Mouse (Mus musculus): ENCODE data around the gene Nup133. TPM values are rescaled to one million over a fixed set of nuclear protein-coding genes. Genes with fewer than 3 reads are reported as not detected.

Nup133 gene
- total and polyA plus RNA-seq, 2 experiments = 3.1 to 5.4 TPM

DNA sequence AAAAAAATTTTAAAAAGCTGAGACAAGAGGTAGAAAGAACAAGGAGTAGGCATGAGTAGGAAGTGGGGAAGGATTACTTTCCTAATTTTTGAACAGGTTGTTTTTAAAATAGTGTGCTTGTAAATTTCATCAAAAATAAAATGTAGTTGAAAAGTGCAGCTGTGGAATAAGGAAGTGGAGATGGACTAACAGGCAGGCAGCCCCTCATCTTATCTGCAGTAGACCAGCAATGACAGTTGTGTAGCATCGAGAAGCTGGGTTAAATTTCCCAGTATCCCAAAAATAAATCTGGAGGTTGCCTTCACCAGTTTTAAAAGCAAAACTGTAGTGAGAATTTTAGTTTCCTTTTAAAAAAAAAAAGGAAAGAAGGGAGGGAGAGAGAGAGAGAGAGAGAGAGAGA is 94.8 kb downstream of the Nup133 start:
- Histone ChIP-seq H3K36me3 (ENCODE audit: control insufficient read depth, insufficient read depth, low read length) (no peaks in the 10 kb centered on the region), H3K4me3 (ENCODE audit: insufficient read depth, low read depth, low read length) (no peak overlapping the region), H3K27me3 (ENCODE audit: control insufficient read depth, insufficient read depth, low read length) (no peaks in the 10 kb centered on the region), H3K27ac (replicated peaks; ENCODE audit: insufficient read depth, low read depth, low read length) (no peak overlapping the region), H3K9ac (ENCODE audit: low read depth, low read length) (no peak overlapping the region), H3K79me2 (ENCODE audit: control insufficient read depth, insufficient read depth, low read length) (no peaks in the 10 kb centered on the region), H3K4me1 (ENCODE audit: control insufficient read depth, insufficient read depth, low read length) (0 out of 2 replicates have a peak, but pooled peaks cover 4% of the 10 kb centered on the region)
- DNase-seq (ENCODE audit: extremely low read depth, low read depth, low spot score) = no peak
- TF ChIP-seq CTCF (IDR thresholded peaks at IDR 0.05; ENCODE audit: low read depth, low read length) (no peak), POLR2A (IDR thresholded peaks at IDR 0.05; ENCODE audit: extremely low read depth, insufficient read depth, low read length) (no peak)
- WGBS = 87% methylated on average over 1 of the region's 1 CpGs

GRCm38 (mm10) chr8:123851590-123851989 is 97.5 kb downstream of the Nup133 start:
- no peaks in the 10 kb centered on the region for H3K27me3 ChIP-seq (ENCODE audit: control insufficient read depth, insufficient read depth, low read length)
- H3K27ac ChIP-seq (replicated peaks; ENCODE audit: insufficient read depth, low read depth, low read length) = no peak overlapping the region
- no peak overlapping the region for H3K4me3 ChIP-seq (ENCODE audit: insufficient read depth, low read depth, low read length)
- TF ChIP-seq CTCF (IDR thresholded peaks at IDR 0.05; ENCODE audit: low read depth, low read length) (no peak), POLR2A (IDR thresholded peaks at IDR 0.05; ENCODE audit: extremely low read depth, insufficient read depth, low read length) (no peak)
- DNase-seq (ENCODE audit: extremely low read depth, low read depth, low spot score) = no peak
- 78% methylated on average over 5 of the region's 5 CpGs for WGBS
- H3K4me1 ChIP-seq (ENCODE audit: control insufficient read depth, insufficient read depth, low read length) = no peaks in the 10 kb centered on the region
- H3K36me3 ChIP-seq (ENCODE audit: control insufficient read depth, insufficient read depth, low read length) = no peaks in the 10 kb centered on the region
- H3K79me2 ChIP-seq (ENCODE audit: control insufficient read depth, insufficient read depth, low read length) = no peaks in the 10 kb centered on the region
- H3K9ac ChIP-seq (ENCODE audit: low read depth, low read length) = no peak overlapping the region

GRCm38 (mm10) chr8:123849352-123849751 is 99.7 kb downstream of the Nup133 start:
- no peaks in the 10 kb centered on the region for H3K79me2 ChIP-seq (ENCODE audit: control insufficient read depth, insufficient read depth, low read length)
- no peak overlapping the region for H3K9ac ChIP-seq (ENCODE audit: low read depth, low read length)
- DNase-seq (ENCODE audit: extremely low read depth, low read depth, low spot score) = no peak
- H3K4me3 ChIP-seq (ENCODE audit: insufficient read depth, low read depth, low read length) = no peak overlapping the region
- H3K36me3 ChIP-seq (ENCODE audit: control insufficient read depth, insufficient read depth, low read length) = no peaks in the 10 kb centered on the region
- H3K4me1 ChIP-seq (ENCODE audit: control insufficient read depth, insufficient read depth, low read length) = no peaks in the 10 kb centered on the region
- 88% methylated on average over 4 of the region's 4 CpGs for WGBS
- TF ChIP-seq POLR2A (IDR thresholded peaks at IDR 0.05; ENCODE audit: extremely low read depth, insufficient read depth, low read length) (no peak), CTCF (IDR thresholded peaks at IDR 0.05; ENCODE audit: low read depth, low read length) (no peak)
- no peak overlapping the region for H3K27ac ChIP-seq (replicated peaks; ENCODE audit: insufficient read depth, low read depth, low read length)
- H3K27me3 ChIP-seq (ENCODE audit: control insufficient read depth, insufficient read depth, low read length) = no peaks in the 10 kb centered on the region

DNA sequence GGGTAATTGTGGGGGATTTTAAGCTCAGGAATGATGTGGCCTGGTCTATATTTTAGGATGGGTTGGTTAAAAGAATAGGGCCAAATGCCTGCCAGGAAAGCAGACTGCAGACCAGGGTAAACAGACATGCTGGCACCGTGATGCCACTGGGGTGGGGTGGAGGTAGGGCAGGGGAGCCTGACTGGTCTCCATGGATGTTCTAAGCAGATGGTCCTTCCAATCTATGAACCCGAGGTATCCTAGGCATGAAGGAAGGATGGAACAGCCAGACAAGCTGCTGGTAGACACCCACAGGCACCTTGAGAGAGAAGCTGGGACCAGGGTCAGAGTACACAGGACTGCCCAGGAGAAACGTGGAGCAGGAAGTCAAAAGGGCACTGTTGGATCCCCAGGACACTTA is 101.5 kb downstream of the Nup133 start:
- Histone ChIP-seq H3K9ac (ENCODE audit: low read depth, low read length) (no peak overlapping the region), H3K27ac (replicated peaks; ENCODE audit: insufficient read depth, low read depth, low read length) (no peak overlapping the region), H3K4me3 (ENCODE audit: insufficient read depth, low read depth, low read length) (no peak overlapping the region), H3K79me2 (ENCODE audit: control insufficient read depth, insufficient read depth, low read length) (no peaks in the 10 kb centered on the region), H3K27me3 (ENCODE audit: control insufficient read depth, insufficient read depth, low read length) (no peaks in the 10 kb centered on the region), H3K36me3 (ENCODE audit: control insufficient read depth, insufficient read depth, low read length) (no peaks in the 10 kb centered on the region), H3K4me1 (ENCODE audit: control insufficient read depth, insufficient read depth, low read length) (no peaks in the 10 kb centered on the region)
- WGBS = 30% methylated on average over 3 of the region's 3 CpGs
- DNase-seq (ENCODE audit: extremely low read depth, low read depth, low spot score) = no peak
- TF ChIP-seq POLR2A (IDR thresholded peaks at IDR 0.05; ENCODE audit: extremely low read depth, insufficient read depth, low read length) (no peak), CTCF (IDR thresholded peaks at IDR 0.05; ENCODE audit: low read depth, low read length) (no peak)

Other genes with a start within 250 kb of the Nup133 start
- 15.4 and 15.7 TPM in 2 replicates for gene Rab4a, start 143.3 kb downstream of the Nup133 start, total RNA-seq (2014; rRNA removed)
- 24.4 and 24.6 TPM in 2 replicates for gene Rab4a, start 143.3 kb downstream of the Nup133 start, polyA plus RNA-seq (2012; rRNA removed)
- 0.09 and 0.34 TPM in 2 replicates for gene Ccsap, start 89.1 kb downstream of the Nup133 start, total RNA-seq (2014; rRNA removed)
- 0.07 and 0.12 TPM in 2 replicates for gene Ccsap, start 89.1 kb downstream of the Nup133 start, polyA plus RNA-seq (2012; rRNA removed)
- gene Acta1, start 54.5 kb downstream of the Nup133 start, total RNA-seq (2014; rRNA removed) = 16.6 TPM in 1 of 2 replicates, not detected in the other
- gene Acta1, start 54.5 kb downstream of the Nup133 start, polyA plus RNA-seq (2012; rRNA removed) = 0.11 and 0.24 TPM in 2 replicates
- gene Abcb10, start 33.9 kb upstream of the Nup133 start, total RNA-seq (2014; rRNA removed) = 12.4 and 13.9 TPM in 2 replicates
- gene Abcb10, start 33.9 kb upstream of the Nup133 start, polyA plus RNA-seq (2012; rRNA removed) = 13.6 and 13.7 TPM in 2 replicates
- gene Taf5l, start 72.1 kb upstream of the Nup133 start, total RNA-seq (2014; rRNA removed) = 9.0 and 10.8 TPM in 2 replicates
- 13.3 and 16.0 TPM in 2 replicates for gene Taf5l, start 72.1 kb upstream of the Nup133 start, polyA plus RNA-seq (2012; rRNA removed)
- gene Urb2, start 72.2 kb upstream of the Nup133 start, total RNA-seq (2014; rRNA removed) = 3.6 and 4.1 TPM in 2 replicates
- gene Urb2, start 72.2 kb upstream of the Nup133 start, polyA plus RNA-seq (2012; rRNA removed) = 1.8 and 2.7 TPM in 2 replicates

Measured in liver, adult 2 months (tissue).